Mouse (Mus musculus): ENCODE results near the gene Sorbs2.

Gene Sorbs2

GRCm38 (mm10) chr8:45570117-45570516, 62.5 kb downstream of the Sorbs2 start:
- DNase-seq (ENCODE audit: low read depth in 2 of 2, low spot score in 2 of 2) = no peak

GRCm38 (mm10) chr8:45579714-45580543, 72.3 kb downstream of the Sorbs2 start:
- no peak for DNase-seq (ENCODE audit: low read depth in 2 of 2, low spot score in 2 of 2)

GRCm38 (mm10) chr8:45580544-45580866, 72.9 kb downstream of the Sorbs2 start:
- no peak for DNase-seq (ENCODE audit: low read depth in 2 of 2, low spot score in 2 of 2)

- no peak for DNase-seq (ENCODE audit: low read depth in 2 of 2, low spot score in 2 of 2)
These were observed 76.3 kb downstream of the Sorbs2 start for GRCm38 (mm10) chr8:45583856-45584255.

- DNase-seq (ENCODE audit: low read depth in 2 of 2, low spot score in 2 of 2) = no peak
These were observed 76.9 kb downstream of the Sorbs2 start for GRCm38 (mm10) chr8:45584390-45585052.

- DNase-seq (ENCODE audit: low read depth in 2 of 2, low spot score in 2 of 2) = no peak
These were observed 77.6 kb downstream of the Sorbs2 start for GRCm38 (mm10) chr8:45585158-45585557.

GRCm38 (mm10) chr8:45587011-45587410, 79.4 kb downstream of the Sorbs2 start:
- DNase-seq (ENCODE audit: low read depth in 2 of 2, low spot score in 2 of 2) = no peak

GRCm38 (mm10) chr8:45591888-45592287, 84.3 kb downstream of the Sorbs2 start:
- no peak for DNase-seq (ENCODE audit: low read depth in 2 of 2, low spot score in 2 of 2)

- no peak for DNase-seq (ENCODE audit: low read depth in 2 of 2, low spot score in 2 of 2)
These were observed 86.1 kb downstream of the Sorbs2 start for GRCm38 (mm10) chr8:45593711-45594110.

- DNase-seq (ENCODE audit: low read depth in 2 of 2, low spot score in 2 of 2) = no peak
These were observed 88.4 kb downstream of the Sorbs2 start for GRCm38 (mm10) chr8:45595983-45596382.

GRCm38 (mm10) chr8:45596591-45596990, 89.0 kb downstream of the Sorbs2 start:
- DNase-seq (ENCODE audit: low read depth in 2 of 2, low spot score in 2 of 2) = no peak

- DNase-seq (ENCODE audit: low read depth in 2 of 2, low spot score in 2 of 2) = no peak
These were observed 90.2 kb downstream of the Sorbs2 start for GRCm38 (mm10) chr8:45597631-45598420.

- DNase-seq (ENCODE audit: low read depth in 2 of 2, low spot score in 2 of 2) = no peak
These were observed 91.3 kb downstream of the Sorbs2 start for GRCm38 (mm10) chr8:45598883-45599282.

- DNase-seq (ENCODE audit: low read depth in 2 of 2, low spot score in 2 of 2) = no peak
These were observed 94.4 kb downstream of the Sorbs2 start for GRCm38 (mm10) chr8:45602019-45602418.

GRCm38 (mm10) chr8:45605419-45605818, 97.8 kb downstream of the Sorbs2 start:
- DNase-seq (ENCODE audit: low read depth in 2 of 2, low spot score in 2 of 2) = no peak

GRCm38 (mm10) chr8:45607012-45607411, 99.4 kb downstream of the Sorbs2 start:
- DNase-seq (ENCODE audit: low read depth in 2 of 2, low spot score in 2 of 2) = no peak

- DNase-seq (ENCODE audit: low read depth in 2 of 2, low spot score in 2 of 2) = no peak
These were observed 100.8 kb downstream of the Sorbs2 start for GRCm38 (mm10) chr8:45608413-45608812.

- no peak for DNase-seq (ENCODE audit: low read depth in 2 of 2, low spot score in 2 of 2)
These were observed 103.0 kb downstream of the Sorbs2 start for GRCm38 (mm10) chr8:45610426-45611215.

GRCm38 (mm10) chr8:45611320-45611719, 103.7 kb downstream of the Sorbs2 start:
- no peak for DNase-seq (ENCODE audit: low read depth in 2 of 2, low spot score in 2 of 2)

GRCm38 (mm10) chr8:45614610-45615009, 107.0 kb downstream of the Sorbs2 start:
- no peak for DNase-seq (ENCODE audit: low read depth in 2 of 2, low spot score in 2 of 2)

GRCm38 (mm10) chr8:45615050-45615449, 107.5 kb downstream of the Sorbs2 start:
- DNase-seq (ENCODE audit: low read depth in 2 of 2, low spot score in 2 of 2) = no peak

Measured in CD8-positive naive resting alpha-beta T cell, adult 2 months (primary cell).